Mouse (Mus musculus): ENCODE measurements around the gene Pabpc4.
"Not testable (repeated sequence)": the region's sequence is repeated elsewhere in the genome, so short reads cannot be mapped to it uniquely, and the experiment has no call there.

The Pabpc4 gene

DNA sequence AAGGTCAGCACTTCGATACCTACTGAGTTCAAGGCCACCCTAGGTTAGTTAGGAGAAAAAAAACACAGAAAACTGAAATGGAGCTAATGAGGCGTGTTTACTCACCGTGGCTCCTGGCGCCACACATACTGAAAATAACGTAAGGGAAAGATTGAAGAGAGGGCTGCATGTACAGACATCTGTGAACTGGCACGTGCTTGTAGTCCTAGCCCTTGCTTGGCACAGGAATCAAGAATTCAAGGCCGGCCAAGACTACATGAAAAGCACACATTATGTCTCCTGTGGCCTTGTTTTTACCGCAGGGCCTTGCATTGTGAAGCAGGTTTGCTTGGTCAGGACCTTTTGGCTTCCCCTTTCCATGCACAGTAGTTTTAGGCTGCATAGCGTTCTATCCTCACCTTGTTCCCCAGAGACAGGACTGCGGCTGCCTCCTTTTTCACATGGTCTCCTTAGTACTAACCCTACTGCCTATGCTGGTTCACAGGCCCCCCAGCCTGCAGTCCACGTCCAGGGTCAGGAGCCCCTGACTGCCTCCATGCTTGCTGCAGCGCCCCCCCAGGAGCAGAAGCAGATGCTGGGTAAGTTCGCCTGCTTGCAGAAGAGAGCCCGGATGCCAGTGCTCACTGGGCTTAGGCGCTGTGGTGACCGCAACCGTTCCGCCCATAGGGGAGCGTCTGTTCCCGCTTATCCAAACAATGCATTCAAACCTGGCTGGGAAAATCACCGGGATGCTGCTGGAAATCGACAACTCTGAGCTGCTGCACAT lies 35.2 kb downstream of the Pabpc4 start:
- no peak for DNase-seq (ENCODE audit: low spot score)

DNA sequence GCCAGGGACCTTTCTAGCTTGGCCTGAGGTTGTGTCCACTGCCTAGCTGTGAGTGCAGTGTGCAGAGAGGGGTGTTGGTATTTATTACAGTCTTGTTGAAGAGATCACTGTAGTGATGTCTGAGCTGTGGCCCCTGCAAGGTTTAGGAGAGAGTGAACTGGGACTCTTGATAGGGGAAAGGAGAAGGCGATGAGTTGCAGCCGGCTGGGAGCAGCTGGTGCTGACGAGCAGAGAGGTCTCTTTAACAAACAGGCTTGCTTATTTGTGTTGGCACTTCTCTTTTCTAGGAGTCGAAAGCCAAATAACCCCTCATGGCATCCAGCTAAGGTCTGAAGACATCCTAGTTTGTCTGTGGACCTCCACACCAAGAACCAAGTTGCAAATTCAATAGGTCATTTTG lies 36.1 kb downstream of the Pabpc4 start:
- no peak for DNase-seq (ENCODE audit: low spot score)

DNA sequence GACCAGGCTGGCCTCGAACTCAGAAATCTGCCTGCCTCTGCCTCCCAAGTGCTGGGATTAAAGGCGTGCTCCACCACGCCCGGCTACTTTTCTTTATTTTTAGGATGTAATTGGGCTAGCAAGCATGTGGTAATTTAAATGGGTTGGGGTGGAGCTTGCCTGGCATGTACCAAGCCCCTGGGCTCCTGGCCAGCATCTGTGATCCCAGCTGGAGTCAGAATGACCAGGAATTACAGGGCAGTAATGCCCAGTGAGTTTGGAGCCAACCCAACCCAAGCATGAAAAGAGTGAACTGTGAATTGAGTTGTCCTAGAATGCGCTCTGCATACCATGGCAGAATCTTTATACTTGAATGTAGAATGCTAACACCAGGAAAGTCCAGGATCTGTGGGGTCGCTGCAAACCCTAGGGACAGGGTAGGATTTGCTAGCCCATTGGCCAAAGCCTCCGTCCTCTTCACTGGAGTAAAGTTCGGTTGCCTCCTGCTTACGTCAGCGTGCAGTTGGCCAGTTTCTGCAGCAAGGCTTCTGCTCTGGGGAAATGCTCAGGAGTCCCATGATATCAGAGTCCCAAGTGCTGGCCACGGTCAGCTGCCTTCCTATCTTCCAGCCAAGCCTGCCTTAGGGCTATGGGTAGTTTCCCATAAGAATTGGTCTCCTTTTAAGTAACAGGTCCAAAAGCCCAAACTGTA lies 37.0 kb downstream of the Pabpc4 start:
- DNase-seq (ENCODE audit: low spot score), result no peak

DNA sequence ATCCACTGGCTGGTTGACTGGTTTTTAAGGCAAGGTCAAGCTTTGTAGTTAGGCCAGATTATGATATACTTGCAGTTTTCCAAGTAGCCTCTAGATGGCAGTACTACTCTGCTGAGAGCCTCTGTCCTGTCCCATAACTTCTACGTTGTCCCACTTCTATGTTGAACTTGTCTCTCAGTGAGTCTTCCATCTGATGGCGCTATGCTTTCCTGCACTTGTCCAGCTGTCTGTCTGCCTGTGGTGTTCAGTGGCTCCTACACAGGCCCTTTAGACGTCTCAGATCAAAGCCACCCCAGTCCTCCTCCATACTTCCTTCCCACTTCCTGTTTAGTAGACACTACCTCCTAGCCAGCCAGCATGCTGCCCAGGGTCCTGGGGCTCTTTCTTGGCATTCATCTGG lies 43.6 kb downstream of the Pabpc4 start:
- peak; percentile 38 for DNase-seq (ENCODE audit: low spot score)

GRCm38 (mm10) chr4:123306999-123307398 lies 44.8 kb downstream of the Pabpc4 start:
- DNase-seq (ENCODE audit: low spot score), result no peak

GRCm38 (mm10) chr4:123308292-123308691 lies 46.1 kb downstream of the Pabpc4 start:
- no peak for DNase-seq (ENCODE audit: low spot score)

DNA sequence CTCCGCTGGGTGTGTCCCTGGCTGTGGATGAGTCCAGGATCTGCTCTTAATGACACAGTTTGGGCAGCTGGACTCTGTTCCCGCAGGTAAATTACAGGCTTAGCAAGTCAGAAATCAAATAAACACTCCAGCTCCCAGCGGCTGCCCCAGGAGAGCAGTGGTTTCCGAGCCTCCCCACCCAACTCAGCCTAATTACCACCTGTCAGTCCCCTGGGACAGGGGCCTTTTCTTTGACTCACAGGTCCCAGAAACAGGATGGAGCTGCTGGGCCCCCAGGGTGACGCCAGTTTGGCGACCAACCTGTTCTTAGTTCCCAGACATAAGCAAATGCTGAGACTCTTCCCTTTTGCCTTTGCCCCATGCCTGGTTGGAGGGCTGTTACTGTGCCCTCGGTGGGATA lies 49.7 kb downstream of the Pabpc4 start:
- no peak for DNase-seq (ENCODE audit: low spot score)

GRCm38 (mm10) chr4:123313010-123313409 lies 50.9 kb downstream of the Pabpc4 start:
- DNase-seq (ENCODE audit: low spot score), result no peak

DNA sequence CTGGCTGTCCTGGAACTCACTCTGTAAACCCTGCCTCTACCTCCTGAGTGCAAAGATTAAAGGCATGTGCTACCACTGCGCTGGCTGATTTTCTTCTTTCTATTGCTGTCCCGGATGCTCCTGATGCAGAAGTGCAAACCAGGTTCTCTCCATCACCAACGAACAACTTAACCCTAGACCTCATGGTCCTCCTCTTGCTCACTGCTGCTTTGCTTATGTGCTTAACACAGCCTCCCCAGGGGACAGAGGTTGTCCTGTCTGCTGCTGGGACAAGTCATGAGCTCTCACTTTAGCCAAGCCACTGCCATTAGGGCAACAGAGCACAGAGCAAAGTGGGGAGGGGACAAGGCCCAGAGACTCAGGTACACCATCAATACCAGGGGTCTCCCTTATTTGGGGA lies 52.3 kb downstream of the Pabpc4 start:
- DNase-seq (ENCODE audit: low spot score), result no peak

DNA sequence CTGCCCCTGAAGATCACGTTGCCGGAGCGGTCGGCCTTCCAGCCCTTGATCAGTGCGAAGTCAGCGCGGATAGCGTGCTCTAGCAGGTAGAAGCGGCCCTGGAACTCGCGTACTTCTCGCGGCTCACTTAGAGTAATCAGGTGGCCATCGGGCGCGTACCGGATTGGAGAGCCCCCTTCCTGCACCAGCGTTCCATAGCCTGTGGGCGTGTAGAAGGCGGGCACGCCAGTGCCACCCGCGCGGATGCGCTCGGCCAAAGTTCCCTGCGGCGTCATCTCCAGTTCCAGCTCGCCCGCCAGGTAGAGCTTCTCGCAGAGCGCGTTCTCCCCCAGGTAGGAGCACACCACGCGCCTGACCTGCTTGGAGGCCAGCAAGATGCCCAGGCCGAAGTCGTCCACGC lies 60.8 kb downstream of the Pabpc4 start:
- DNase-seq (ENCODE audit: low spot score), result not testable (repeated sequence)

GRCm38 (mm10) chr4:123323534-123323933 lies 61.4 kb downstream of the Pabpc4 start, which contains the start of gene Oxct2a:
Oxct2a (minus strand) TSS chr4:123323634.
- no peak for DNase-seq (ENCODE audit: low spot score)

DNA sequence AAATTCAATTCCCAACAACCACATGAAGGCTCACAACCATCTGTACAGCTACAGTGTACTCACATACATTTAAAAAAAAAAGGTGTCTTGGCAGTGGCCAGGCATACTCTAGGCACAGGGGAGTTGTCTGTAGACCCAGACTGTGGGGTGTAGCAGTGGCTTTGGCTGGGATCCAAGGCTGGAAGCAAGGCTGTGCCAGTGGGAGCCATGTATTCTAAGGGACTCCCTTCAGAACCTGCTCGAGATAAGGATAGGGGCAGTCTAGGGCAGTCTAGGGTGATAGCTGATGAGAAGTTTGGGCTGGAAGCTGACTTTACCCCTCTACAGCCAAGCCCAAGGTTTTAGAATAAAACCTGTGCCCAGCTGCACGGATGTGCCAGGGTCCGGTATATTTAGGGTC lies 63.9 kb downstream of the Pabpc4 start:
- DNase-seq (ENCODE audit: low spot score), result no peak

- no peak for DNase-seq (ENCODE audit: low spot score)
Measured at GRCm38 (mm10) chr4:123327630-123328029, 65.5 kb downstream of the Pabpc4 start.

- no peak for DNase-seq (ENCODE audit: low spot score)
Measured at GRCm38 (mm10) chr4:123328946-123329345, 66.8 kb downstream of the Pabpc4 start.

- DNase-seq (ENCODE audit: low spot score), result no peak
Measured at GRCm38 (mm10) chr4:123331326-123331725, 69.2 kb downstream of the Pabpc4 start.

- DNase-seq (ENCODE audit: low spot score), result not testable (repeated sequence)
Measured at GRCm38 (mm10) chr4:123331961-123332360, 69.8 kb downstream of the Pabpc4 start.

- DNase-seq (ENCODE audit: low spot score), result no peak
Measured at GRCm38 (mm10) chr4:123333151-123333550, 71.0 kb downstream of the Pabpc4 start.

- no peak for DNase-seq (ENCODE audit: low spot score)
Measured at GRCm38 (mm10) chr4:123334177-123334576, 72.0 kb downstream of the Pabpc4 start.

DNA sequence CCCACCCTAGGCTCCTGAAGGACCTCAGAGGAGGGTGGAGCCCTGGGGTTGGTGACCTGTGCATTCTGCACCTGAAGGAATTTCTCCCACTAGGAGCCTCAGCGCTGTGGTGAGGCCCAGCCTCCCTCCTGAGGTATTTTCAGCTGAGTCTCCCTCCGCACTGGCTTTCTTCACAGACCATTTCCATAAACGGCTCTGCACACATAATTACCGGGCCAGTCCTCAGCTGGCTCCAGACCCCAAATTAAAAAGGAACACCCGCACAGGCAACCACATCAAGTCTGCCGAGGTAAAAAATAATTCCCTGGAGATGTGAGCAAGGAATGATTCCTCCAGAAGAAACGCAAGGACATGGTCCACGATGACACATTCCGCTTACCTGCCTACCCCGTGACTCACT lies 73.1 kb downstream of the Pabpc4 start:
- DNase-seq (ENCODE audit: low spot score), result not testable (repeated sequence)

GRCm38 (mm10) chr4:123335796-123336585 lies 73.8 kb downstream of the Pabpc4 start:
- DNase-seq (ENCODE audit: low spot score), result no peak

DNA sequence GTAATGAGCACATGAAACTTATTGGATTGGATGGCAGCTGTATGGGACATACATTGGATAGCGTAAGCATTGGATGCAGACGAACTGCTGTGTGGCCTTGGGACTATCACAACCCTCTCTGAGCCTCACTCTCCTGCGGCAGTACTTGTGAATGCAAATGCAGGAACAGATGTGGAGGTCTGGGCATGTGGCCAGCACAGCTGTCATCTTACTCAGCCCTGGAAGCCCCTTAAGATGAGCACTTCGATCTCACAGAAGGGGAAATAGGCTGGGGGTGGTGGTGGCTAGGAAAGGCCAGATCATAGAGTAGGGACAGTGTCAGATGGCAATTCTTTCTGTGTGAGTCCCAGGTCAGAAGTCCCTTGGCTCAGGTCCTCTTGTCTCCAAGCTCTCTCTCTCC lies 75.5 kb downstream of the Pabpc4 start:
- DNase-seq (ENCODE audit: low spot score), result no peak

- DNase-seq (ENCODE audit: low spot score), result no peak
Measured at GRCm38 (mm10) chr4:123340232-123340631, 78.1 kb downstream of the Pabpc4 start.

All from layer of hippocampus, adult 9-10 months (tissue).